Mouse (Mus musculus) bone marrow macrophage, adult 2 months (primary cell): ENCODE measurements at regions not wholly inside any gene's neighbourhood (a gene's known extent, or its start where the extent isn't known, plus 50 kb on each side); places are given as distances from the start of the nearest gene placed in this dataset.

ENCODE experiments used
- CTCF ChIP-seq: IDR thresholded peaks from 2 replicates; pipeline ENCODE4 v1.5.1; 2012; ENCODE audit warnings: low read depth, mild to moderate bottlenecking, low read length, moderate library complexity
- POLR2A ChIP-seq: IDR thresholded peaks from 2 replicates; pipeline ENCODE4 v1.6.1; 2012; ENCODE audit warnings: mild to moderate bottlenecking, low read depth, low read length, borderline replicate concordance

DNA sequence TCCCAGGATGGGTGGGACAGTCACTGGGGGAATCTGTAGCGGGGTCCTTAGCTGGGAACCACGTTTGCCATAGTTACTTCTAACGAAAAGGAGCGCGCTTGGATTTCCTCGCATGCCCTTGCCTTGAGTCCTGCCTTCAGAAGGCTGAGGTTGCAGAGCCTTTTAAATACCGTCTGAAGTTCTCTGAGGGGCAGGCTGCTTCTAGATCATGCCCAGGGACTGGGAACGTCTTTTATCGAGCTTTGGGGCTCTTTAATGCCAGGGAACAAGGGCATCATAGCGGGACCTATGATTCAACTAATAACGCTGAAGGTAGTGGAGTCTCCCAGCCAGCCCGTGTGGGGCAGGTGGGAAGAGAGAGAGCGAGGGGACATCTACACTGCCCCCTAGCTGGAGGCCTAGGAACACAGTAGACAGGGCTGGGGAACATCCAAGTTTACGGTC lies 369.1 kb downstream of the Vrk1 start:
- no peak for TF ChIP-seq CTCF
- TF ChIP-seq POLR2A = no peak
